Mouse (Mus musculus) G1E (cell line): ENCODE data around the gene Zfp599.

Experiments used
- CTCF ChIP-seq: IDR thresholded peaks from 2 replicates; pipeline ENCODE4 v1.5.1; 2012; ENCODE audit warnings: low read depth, low read length, inconsistent platforms, mixed read lengths
- GATA1 ChIP-seq: IDR thresholded peaks from 2 replicates; pipeline ENCODE4 v1.6.1; 2012; ENCODE audit warnings: borderline replicate concordance, low read length, inconsistent platforms, mixed read lengths
- POLR2AphosphoS5 ChIP-seq: IDR thresholded peaks from 2 replicates; pipeline ENCODE4 v1.6.1; 2012; ENCODE audit warnings: low read depth, low read length, inconsistent platforms; ENCODE audit not compliant: insufficient replicate concordance
- TAL1 ChIP-seq: conservative IDR thresholded peaks from 2 replicates; pipeline ENCODE4 v1.6.1; 2012; ENCODE audit warnings: low read depth, low read length, inconsistent platforms, mixed read lengths

DNA sequence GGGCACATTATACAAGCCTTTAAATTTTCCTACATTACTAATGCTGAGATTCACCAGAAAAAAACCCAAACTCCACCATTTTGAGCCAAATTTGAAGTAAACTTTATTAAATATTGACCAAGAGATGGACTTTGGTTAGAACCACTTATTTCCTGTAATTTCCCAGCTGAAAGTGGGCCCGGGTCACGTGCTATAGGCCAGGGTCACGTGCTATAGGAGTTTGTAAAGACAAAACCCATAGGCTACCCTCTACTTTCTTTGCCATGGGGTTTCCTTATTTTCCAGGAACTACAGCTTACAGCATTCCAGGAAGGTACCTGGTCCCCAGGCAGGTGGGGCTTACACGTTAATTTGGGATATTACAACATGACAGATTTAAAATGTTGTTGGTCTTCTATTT, 35.6 kb downstream of the Zfp599 start:
- TF ChIP-seq CTCF (no peak), GATA1 (no peak), POLR2AphosphoS5 (no peak), TAL1 (no peak)
